Mouse (Mus musculus) large intestine, adult 2 months (tissue): ENCODE measurements at regions not wholly inside any gene's neighbourhood (a gene's known extent, or its start where the extent isn't known, plus 50 kb on each side); places are given as distances from the start of the nearest gene placed in this dataset.
A peak's percentile ranks its signal among the peaks of the same experiment; 100 is the strongest.

ENCODE experiments used
- DNase-seq: peaks from one replicate; pipeline ENCODE4 v3.0.0-alpha.2; 2012; ENCODE audit warnings: low read depth, low spot score
- WGBS: fragments of 180-500 bp; shearing (Covaris S2); methylation state at CpG from one replicate; pipeline ENCODE4 v1.1.7; 2018; 5-methylcytosine and 5-hydroxymethylcytosine counted together

DNA sequence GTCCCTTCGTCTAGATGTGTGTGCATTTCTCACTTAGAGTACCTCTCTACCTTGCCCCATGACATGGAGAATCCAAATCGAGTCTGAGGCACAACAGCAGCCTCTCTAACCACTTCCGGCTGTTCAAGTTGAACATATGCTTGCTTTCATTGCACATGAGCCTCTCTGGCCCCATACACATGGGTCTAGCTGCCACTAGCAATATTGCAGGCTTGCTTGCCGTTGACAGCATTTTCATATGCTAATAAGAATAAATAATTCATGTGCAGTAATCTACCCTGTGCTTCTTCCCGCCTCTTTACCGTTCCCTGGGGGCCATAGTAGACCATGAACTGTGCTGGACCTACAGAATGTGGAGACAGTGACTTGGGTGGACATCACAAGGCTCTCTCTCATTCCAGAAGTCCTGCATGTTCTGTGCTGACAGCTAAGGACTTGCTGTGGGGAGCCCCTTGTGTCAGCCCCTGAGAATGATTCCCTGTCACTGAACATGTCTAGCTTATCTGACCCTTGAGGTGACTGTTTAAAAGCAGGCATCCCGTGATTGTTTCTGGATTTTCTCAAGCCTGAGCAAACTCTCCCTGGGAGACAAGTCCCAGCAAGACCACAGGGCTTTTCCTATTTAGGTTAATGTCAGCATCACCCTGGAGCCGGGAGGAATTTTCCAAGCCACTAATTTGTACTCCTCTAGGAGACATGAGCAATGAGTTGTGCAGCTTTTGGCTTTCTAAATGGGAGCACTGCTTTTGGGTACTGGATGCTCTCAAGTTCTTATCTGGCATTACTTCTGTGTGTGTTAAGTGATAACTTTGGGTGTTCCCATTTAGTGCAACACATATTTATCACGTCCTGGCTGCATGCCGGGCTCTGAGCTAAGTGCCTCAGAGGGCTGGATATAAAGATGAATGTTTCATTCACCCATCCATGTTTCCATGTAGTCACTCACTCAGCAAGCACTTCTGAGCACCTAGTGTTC lies 713.8 kb upstream of the Castor2 start:
- no peak for DNase-seq
- 59% methylated on average over 10 of the region's 10 CpGs for WGBS

DNA sequence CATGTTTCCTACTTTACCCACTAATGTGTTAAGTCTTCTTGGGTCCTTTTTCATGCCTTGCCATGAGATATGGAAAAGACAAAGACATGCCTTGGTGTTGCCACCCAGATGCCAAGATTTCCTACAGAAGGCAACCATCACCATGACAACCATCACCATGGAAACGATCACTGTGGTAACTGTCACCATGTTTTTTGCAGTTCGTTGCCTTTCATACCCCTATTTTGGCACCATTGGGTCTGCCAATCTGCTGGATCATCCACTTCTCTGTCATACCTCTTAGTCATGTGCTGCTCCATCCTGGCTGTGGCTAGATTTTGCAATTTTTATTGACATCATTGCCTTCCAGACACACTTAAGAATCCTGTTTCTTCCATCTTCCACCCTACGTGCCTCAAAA lies 733.7 kb upstream of the Castor2 start:
- WGBS: 86% methylated on average over 3 of the region's 3 CpGs
- no peak for DNase-seq

DNA sequence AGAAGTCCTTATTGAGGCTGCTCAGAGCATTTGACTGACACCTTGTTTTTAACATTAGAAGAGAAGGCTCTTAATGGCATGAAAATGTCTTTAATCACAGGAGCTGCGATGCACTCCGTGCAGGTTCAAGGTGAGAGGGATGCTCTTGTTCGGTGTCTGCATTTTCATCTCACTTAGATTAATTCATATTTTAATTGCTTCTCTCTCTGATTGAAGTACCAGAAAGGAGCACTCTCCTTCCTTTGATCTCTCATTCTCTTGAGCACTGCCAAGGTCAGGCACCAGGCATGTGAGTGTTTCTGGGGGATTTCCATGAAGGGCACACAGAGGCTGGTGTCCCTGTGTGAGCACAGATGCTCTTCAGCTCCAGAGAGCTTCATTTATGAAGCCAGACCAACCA lies 752.0 kb upstream of the Castor2 start:
- no peak for DNase-seq

DNA sequence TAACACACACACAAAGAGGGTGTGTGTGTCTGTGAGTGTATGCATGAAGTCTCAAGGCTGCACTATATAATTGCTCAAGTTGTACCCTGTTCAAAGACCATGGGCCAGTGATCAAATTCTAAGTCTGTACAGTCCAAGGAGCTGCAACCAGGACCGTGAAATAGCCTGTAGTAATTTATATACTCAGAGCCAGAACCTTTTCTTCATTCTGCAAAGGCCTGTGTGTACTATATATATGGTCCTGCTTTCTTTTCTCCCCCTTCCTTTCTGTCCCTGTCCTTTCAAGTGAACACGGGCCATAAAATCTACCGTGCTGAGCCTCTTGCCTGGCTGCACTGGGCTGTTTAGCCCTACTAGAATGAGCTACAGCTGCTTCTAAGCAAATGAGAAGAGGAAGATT lies 757.5 kb upstream of the Castor2 start:
- no peak for DNase-seq
- 36% methylated on average over 3 of the region's 3 CpGs for WGBS

More for the DNA sequence above, 752.0 kb upstream of the Castor2 start:
- 85% methylated on average over 3 of the region's 3 CpGs for whole genome bisulfite sequencing

DNA sequence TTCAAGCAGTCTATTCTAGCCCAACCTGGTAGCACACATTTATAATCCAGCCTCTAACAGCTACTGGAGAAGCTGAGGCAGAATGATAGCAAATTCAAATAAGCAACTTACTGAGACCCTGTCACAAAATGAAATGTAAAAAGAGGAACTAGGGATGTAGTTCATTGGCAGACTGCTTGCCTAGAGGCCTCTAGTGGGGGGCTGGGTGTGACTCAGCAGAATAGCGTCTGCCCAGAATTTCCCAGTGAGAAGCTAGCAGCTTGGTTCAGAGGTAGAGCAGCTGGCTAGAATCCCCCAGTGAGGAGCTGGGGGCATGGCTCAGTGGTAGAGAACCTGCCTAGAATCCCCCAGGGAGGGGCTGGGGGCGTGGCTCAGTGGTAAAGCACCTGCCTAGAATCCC lies 777.5 kb upstream of the Auts2 start:
- no peak for DNase-seq
- WGBS: 63% methylated on average over 2 of the region's 2 CpGs

DNA sequence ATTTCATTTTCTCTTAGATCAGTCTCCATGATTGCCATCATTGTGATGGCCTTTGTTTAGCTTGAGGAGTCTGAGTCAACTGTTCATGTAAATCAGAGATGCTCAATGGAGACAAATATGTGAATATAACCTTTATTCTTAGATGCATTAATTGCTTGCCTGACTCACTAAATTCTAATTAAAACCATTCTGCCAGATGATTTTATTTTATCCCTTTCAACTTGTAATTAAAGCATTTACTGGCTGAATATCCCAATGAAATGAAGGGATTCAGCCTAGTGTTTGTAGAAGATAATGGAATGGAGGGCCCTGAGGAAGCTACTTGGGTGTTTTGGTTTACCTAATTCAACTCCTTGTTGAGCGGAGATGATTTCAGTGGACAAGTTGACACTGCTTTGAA lies 777.1 kb upstream of the Auts2 start:
- 100% methylated on average over 1 of the region's 1 CpGs for WGBS
- DNase-seq: no peak

DNA sequence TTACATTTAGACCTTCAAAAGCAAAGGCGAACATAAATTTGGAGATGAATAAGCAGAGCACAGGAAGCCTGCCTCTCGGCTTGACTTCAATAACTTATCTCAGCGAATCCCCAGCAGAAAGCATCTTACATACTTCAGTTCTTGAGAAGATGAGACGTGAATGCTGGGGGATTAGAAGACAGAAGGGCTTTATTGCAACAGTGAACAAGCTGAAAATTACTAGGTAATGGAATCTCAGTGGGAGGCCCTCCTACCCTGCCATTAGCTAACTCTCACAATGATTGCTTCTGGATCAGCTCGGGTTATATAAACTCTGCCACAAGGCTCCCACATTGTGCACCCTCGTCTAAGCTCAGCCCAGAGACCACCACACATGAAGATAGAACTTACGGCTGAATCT lies 770.9 kb upstream of the Auts2 start:
- DNase-seq: no peak
- 74% methylated on average over 7 of the region's 7 CpGs for WGBS

DNA sequence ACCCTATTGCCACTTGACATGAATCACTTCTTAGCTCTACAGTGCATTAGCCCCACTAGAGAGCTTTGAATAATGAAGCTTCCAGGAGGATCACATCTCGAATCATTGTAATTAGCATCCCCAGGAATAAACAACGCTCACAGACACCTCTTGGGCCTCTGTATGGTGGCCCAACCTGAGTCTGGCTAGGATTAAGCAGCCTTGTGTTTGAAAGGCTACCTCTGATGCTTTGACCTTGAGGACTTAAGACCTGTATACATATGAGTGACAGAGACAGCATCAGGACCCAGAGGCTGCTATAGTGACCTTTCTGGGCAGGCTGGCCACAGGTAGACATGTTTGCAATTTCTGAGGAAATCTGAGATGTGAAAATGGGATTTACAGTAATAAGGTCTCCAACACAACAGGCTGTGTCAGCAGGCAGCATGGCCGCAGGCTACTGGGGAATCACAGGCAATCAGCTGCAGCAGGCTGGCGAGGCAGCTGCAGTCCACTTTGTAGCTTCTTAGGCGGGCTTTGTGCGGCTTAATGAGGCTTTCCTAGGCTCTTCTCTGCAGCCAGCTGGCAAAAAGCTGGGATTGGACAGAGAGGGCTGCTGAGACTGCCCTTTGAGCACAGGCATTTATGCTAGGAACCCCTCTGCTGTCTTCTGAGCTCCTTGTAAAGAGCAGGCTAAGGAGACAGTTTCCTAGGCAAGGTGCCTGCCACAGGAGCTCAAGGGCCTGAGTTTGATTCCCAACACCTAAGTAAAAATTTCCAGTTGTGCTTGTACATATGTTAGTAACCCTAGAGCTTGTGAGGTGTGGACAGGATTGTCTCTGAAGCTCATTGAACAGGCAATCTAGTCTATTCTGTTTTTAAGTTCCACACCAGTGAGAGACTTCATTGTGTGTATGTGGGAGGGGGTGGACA lies 768.1 kb upstream of the Auts2 start:
- 67% methylated on average over 6 of the region's 6 CpGs for WGBS
- DNase-seq: no peak

DNA sequence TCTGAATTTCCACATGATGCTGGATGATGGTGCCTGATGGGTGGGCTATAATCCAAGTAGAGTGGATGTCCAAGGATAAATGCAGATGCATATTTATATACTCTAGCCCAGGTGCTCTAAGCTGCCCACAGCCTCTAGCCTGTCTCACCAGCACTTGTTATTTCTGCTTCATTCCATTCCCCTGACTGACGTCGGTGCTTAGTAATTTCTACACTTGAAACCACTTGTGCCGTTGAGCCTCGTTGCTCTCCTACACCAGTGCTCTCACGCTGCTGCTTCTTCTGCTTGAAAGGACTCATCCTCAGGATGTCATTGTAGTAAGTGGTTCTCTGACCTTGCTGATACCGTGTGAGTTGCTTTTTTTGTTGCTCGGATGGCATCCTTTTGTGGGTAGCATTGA lies 724.7 kb upstream of the Auts2 start:
- 82% methylated on average over 7 of the region's 7 CpGs for WGBS
- DNase-seq: no peak

DNA sequence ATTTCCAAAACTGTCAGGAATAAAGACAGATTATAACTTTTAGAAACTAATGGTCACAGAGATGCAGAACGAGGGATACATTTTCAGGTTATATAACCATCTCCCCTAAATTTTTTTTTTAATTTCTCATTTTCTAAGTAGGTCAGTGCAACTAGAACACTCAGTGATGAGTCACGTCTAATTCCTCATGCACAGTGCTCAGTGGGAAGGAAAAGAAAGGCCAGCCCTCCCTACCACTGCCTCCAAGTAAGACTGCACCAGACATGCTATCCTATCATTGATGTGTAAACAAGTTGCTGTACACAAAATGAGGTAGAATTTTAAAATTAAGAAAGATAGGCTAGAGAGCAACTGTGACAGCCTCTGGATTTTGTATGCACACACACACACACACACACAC lies 724.2 kb upstream of the Auts2 start:
- WGBS: 70% methylated on average over 2 of the region's 2 CpGs
- DNase-seq: no peak

DNA sequence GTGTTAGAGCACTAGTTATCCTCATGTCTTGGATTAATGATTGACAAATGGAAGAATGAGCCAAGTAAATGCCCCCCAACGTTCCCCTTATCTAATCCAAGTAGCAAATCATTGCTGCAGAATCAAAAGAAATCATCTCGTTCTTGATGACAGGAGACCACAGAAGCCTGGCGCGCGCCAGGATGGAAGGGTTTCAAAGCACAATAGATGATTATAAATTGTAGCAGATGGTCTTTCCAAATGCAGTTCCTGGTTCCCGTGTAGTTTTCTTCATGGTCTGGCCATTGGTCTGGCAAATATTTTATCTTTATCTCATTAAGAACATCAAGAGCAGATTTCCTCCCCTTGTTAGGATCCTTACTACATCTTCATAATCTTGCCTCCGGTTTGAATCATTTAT lies 721.8 kb upstream of the Auts2 start:
- WGBS: 42% methylated on average over 7 of the region's 7 CpGs
- DNase-seq: no peak

DNA sequence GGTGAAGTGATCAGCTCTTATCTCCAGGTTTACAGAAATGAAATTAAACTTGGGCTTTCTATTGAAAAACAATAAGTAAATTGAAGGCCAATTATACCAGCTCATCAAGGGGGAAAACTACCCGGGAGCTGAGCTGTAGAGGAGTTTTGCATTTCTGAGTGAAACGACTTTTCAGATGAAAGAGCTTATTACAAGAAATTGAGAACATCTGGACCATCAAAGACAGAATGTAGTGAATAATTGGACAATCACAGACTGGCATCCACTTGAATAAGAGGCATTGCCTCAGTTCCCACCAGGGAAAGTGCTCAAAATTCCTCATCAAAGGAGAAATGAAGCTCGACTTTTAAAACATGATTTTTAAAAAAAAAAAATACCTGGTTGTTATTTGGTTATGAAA lies 675.7 kb upstream of the Auts2 start:
- 71% methylated on average over 3 of the region's 3 CpGs for WGBS

DNA sequence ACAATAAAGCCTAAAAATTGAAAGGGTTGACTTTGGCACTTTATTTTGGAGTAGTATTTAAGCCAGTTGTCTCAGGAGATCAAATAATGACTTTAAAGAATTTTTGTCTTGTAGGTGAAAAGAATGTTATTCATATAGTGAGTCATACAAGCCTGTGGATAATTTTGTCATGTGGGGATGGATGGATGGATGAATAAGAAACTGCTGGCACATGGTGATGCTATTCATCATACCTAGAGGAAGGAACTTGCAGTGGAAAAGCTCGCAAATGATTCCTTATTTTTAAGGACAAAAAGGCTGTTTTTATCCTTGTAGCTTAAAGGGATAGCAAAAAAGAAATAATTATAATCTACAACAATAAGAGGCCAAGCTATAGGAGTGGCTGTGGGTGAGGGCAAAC lies 655.4 kb upstream of the Auts2 start:
- no peak for DNase-seq
- 82% methylated on average over 1 of the region's 1 CpGs for WGBS

More for the DNA sequence above, 675.7 kb upstream of the Auts2 start:
- no peak for DNase-seq

DNA sequence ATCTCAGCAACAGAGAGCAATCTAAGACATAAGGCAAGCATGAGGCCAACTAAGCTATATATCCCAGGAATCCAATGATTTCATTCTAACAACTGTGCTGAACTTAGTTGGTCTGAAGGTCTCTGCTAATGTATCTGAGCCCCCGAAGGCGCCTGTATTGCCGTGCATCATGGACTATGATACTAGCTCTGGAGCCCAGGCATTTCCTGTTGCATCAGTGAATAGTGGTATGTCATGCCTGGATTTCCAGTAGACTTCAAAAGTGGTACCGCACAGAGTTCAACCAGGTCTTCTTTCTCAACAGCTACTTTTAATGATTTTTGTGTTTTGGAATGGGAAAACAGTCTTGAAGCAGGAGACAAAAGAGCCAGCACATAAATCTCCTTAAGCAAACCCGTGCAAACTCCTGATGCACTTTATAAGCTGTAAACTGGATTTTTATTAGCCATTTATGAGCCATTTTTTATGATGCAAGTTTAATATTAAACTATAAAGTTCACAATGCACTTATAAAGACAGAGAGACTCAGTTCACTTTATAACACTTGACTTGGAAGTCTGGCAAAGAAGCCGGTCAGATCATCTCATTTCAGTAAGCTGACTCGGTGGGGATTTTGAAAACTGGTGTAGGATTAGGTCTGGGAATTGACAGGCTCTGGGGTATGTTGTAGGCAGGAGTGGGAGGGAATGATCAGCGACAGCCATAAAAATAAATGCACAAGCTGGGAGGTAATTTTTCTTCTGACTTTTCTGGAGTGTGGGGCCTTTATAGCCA lies 646.8 kb upstream of the Auts2 start:
- 22% methylated on average over 8 of the region's 8 CpGs for WGBS
- peak; percentile 14 for DNase-seq

DNA sequence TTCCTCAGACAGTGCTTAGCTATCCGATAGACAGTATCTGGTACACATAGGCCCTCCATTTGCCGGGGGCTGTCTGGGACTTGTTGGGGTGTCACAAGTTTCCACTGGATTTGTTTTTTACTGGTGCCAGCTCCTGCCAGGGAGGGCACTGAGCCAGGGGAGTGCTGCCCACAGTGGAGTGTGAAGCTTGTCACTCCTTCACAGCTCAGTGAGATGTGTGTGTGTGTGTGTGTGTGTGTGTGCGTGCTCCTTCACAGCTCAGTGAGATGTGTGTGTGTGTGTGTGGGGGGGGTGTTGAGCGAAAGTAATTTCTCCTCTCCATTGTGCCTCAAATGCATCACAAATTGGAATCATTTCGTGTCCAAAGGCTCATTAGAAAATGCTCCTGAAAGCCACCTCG lies 632.5 kb upstream of the Auts2 start:
- DNase-seq: no peak
- WGBS: 93% methylated on average over 6 of the region's 6 CpGs

DNA sequence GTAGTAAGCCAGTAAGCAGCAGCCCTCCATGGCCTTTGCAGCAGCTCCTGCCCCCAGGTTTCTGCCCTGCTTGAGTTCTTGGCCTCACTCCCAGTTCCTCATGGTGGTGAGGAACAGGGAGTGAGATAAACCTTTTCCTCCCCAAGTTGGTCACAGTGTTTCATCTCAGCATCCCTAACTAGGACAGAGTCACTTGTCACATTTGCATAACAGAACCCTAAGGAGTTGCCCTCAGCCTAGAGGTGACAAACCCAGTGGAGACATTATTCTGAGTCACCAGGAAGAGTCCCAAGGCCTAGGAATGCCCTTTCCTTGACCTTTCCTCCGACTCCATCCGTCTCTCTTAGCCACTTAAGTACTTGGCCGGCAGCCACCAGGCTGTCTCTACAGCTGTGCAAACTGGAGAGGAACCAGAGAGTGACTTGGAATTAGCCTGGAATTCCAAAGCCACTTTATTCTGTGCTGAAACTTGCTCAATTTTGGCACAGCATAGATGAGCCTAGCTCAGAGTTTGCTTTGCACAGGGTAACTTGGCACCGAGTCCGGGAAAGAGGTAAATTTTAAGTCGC lies 630.1 kb upstream of the Auts2 start:
- 4% methylated on average over 6 of the region's 6 CpGs for WGBS
- DNase-seq: peak; percentile 36

DNA sequence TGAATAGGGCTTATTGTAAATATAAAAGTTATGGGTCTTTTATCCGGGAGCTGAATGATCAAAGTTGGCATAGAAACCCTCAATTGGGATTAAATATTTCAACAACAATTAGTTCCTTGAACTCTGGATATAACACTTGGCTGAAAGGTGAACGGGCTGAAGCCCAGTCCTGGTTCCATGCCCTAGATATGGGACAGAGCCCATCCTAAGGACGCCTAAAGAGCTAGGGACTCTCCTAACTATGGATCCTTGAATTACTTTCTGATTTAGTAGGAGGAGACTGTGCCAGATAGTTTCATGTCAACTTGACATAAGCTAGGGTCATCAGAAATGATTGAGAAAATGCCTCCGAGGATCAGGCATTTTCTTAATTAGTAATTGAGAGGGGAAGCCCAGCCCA lies 629.5 kb upstream of the Auts2 start:
- no peak for DNase-seq
- 76% methylated on average over 4 of the region's 4 CpGs for WGBS

DNA sequence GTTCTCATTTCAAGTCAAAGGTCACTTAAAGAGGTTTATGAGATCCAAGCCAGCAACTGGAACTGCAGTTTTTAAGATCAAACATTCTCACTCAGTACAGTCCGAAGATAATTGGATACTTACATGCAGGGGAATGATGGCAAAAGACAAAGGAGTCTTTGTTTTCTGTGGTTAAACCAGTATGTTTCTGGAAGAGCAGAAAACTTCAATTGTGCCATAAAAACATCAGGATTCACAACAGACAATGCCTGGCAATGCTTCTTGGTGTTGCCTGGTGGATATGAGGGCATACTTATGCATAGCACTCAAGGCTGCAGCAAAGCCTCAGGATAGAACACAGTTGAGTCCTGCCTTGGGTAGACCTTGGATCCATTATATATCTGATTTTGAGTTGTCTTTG lies 628.1 kb upstream of the Auts2 start:
- 28% methylated on average over 1 of the region's 1 CpGs for WGBS
- no peak for DNase-seq

DNA sequence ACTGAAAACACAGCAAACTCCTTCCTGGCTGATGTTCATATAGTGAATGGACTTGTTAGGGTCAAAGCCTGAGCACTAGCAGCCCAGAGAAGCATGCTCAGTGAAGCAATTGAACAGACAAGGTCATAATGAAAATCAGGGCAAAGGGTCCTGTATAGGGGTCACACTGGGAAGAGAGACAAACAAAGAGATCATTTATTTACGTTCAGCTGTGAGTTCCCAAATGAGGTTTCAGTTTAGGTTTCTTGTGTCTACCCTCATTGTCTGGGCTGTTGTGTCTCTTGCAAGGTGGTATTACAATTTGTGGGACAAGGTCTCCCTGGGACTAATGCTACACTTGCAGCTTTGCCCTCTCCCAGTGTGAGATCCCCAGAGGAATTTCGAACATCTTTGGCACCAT lies 624.4 kb upstream of the Auts2 start:
- no peak for DNase-seq
- WGBS: 69% methylated on average over 2 of the region's 2 CpGs
